ENCODE assay signal across 8 mouse cellular contexts in the genomic region with DNA sequence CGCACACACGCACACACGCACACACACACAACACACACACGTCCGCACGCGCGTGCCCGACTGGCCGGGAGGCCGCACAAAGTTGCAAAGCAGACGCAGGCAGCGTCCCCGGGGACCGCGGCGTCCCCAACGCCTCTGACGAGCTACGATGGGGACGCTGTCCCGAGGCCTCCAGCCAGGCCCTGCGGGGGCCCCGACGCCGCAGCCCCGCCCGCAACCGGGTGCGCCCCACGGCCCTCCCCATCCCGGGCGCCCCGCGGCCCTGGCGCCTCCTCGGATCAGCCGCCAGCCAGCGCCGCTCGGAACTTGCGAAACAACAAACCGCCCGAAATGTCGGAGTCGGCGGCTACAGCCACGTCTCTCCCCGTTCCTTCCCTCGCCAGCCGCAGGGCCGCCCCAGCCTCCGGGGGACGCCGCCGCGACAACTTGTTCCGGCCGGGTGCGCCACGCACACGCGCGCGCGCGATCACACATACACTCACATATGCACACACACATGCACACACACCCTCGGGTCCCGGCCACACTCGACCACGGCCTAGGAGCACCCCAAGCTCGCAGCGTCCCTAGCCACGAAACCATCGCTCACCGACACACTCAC. TPM values are rescaled to one million over a fixed set of nuclear protein-coding genes. Genes with fewer than 3 reads are reported as not detected.
A peak's percentile ranks its signal among the peaks of the same experiment; 100 is the strongest.
DNase-seq lines count a peak whose midpoint lies in the region; ATAC-seq lines count a peak whose summit lies in the region.

No protein-coding gene starts in this region.

- no peak overlapping the region for H3K27ac ChIP-seq in heart, embryonic 11.5 days (ENCODE audit: low read depth, low read length)
- 0 out of 2 replicates have a peak overlapping the region, but pooled peaks have one; percentile 45 for H3K27ac ChIP-seq in kidney, embryonic 15.5 days

- H3K4me1 ChIP-seq in heart, embryonic 11.5 days (ENCODE audit: control insufficient read depth, insufficient read depth, low read length): 0 out of 2 replicates have a peak, but pooled peaks cover 2% of the 10 kb centered on the region
- peaks cover 44% of the 10 kb centered on the region for H3K4me1 ChIP-seq in kidney, embryonic 15.5 days

- no peaks in the 10 kb centered on the region for H3K36me3 ChIP-seq in heart, embryonic 11.5 days (ENCODE audit: control insufficient read depth, insufficient read depth, low read length)
- H3K36me3 ChIP-seq in kidney, embryonic 15.5 days: no peaks in the 10 kb centered on the region

- peak overlapping the region; percentile 68 for H3K4me3 ChIP-seq in heart, embryonic 11.5 days (ENCODE audit: low read depth, low read length)
- peak overlapping the region; percentile 64 for H3K4me3 ChIP-seq in kidney, embryonic 15.5 days (replicated peaks)

- no peaks in the 10 kb centered on the region for H3K9me3 ChIP-seq in heart, embryonic 11.5 days (replicated peaks; ENCODE audit: control insufficient read depth, low read length)
- H3K9me3 ChIP-seq in kidney, embryonic 15.5 days (replicated peaks): no peaks in the 10 kb centered on the region

- H3K9ac ChIP-seq in heart, embryonic 11.5 days (ENCODE audit: low read depth, low read length): peak overlapping the region; percentile 44
- H3K9ac ChIP-seq in kidney, embryonic 15.5 days: peak overlapping the region; percentile 63

- no peak for ATAC-seq in CD4-positive, CD25-positive, alpha-beta regulatory T cell, adult 4 months
- no peak; the same call in 1 of the 2 replicates for ATAC-seq in heart, embryonic 11.5 days (replicated peaks; ENCODE audit: insufficient number of reproducible peaks, low FRiP score, low TSS enrichment)
- ATAC-seq in kidney, embryonic 15.5 days (replicated peaks; ENCODE audit: low FRiP score): no peak

- under 1% methylated on average over 74 of the region's 76 CpGs for WGBS in heart, embryonic 11.5 days (ENCODE audit: insufficient replicate concordance)
- under 1% methylated on average over 74 of the region's 76 CpGs for WGBS in kidney, embryonic 15.5 days

- DNase-seq in CD4-positive, CD25-positive, alpha-beta regulatory T cell, adult 2 months (ENCODE audit: low read depth, low spot score): peak; percentile 46
- DNase-seq in T-cell, adult 2 months (ENCODE audit: low spot score): peak; percentile 27
- DNase-seq in embryo, embryonic 10.5 days (ENCODE audit: low spot score): peak; percentile 51
- DNase-seq in lung, postnatal 14 days: peak; percentile 60
- DNase-seq in spleen, postnatal 4 days (ENCODE audit: low spot score in 2 of 2): peak; percentile 42 to 73

- peak overlapping the region; percentile 76 for H3K4me2 ChIP-seq in heart, embryonic 11.5 days
- peak overlapping the region; percentile 96 for H3K4me2 ChIP-seq in kidney, embryonic 15.5 days

- H3K27me3 ChIP-seq in heart, embryonic 11.5 days (ENCODE audit: control insufficient read depth, insufficient read depth, low read length): peaks cover 49% of the 10 kb centered on the region
- peaks cover 45% of the 10 kb centered on the region for H3K27me3 ChIP-seq in kidney, embryonic 15.5 days

RNA-seq across cellular contexts. Expression of a gene that starts 1.1 kb away (rescaled TPM):
- polyA plus RNA-seq in CD4-positive, CD25-positive, alpha-beta regulatory T cell, adult 4 months (2017; shearing (Covaris generic)): not detected
- polyA plus RNA-seq in heart, embryonic 11.5 days (2014; fragmentation: Nextera tagmentation; extraction: Ambion mirVana): 2.2 and 2.8 TPM in 2 replicates
- polyA plus RNA-seq in kidney, embryonic 15.5 days (2015; fragmentation: Nextera tagmentation; extraction: Ambion mirVana): 30.3 TPM in 2 replicates

RNA-seq across cellular contexts. Expression of a gene that starts 6.3 kb away (rescaled TPM):
- 10 to 100 TPM; 32.8 to 34.9 TPM for polyA plus RNA-seq in CD4-positive, CD25-positive, alpha-beta regulatory T cell, adult 4 months (2017; shearing (Covaris generic))
- polyA plus RNA-seq in heart, embryonic 11.5 days (2014; fragmentation: Nextera tagmentation; extraction: Ambion mirVana): 35.9 and 39.3 TPM in 2 replicates
- 45.8 and 47.4 TPM in 2 replicates for polyA plus RNA-seq in kidney, embryonic 15.5 days (2015; fragmentation: Nextera tagmentation; extraction: Ambion mirVana)

RNA-seq across cellular contexts. Expression of a gene that starts 36.4 kb away (rescaled TPM):
- 10 to 100 TPM in 1 of 2 experiments, 1 to 10 TPM in 1; 6.7 to 13.2 TPM for polyA plus RNA-seq in CD4-positive, CD25-positive, alpha-beta regulatory T cell, adult 4 months (2017; shearing (Covaris generic))
- polyA plus RNA-seq in heart, embryonic 11.5 days (2014; fragmentation: Nextera tagmentation; extraction: Ambion mirVana): 67.9 and 76.7 TPM in 2 replicates
- polyA plus RNA-seq in kidney, embryonic 15.5 days (2015; fragmentation: Nextera tagmentation; extraction: Ambion mirVana): 110 and 114 TPM in 2 replicates
